Mouse (Mus musculus): ENCODE results near the gene Trit1. TPM values are rescaled to one million over a fixed set of nuclear protein-coding genes. Genes with fewer than 3 reads are reported as not detected.
"Not testable (repeated sequence)": the region's sequence is repeated elsewhere in the genome, so short reads cannot be mapped to it uniquely, and the experiment has no call there.

The Trit1 gene
- polyA plus RNA-seq, 1 experiment from 2014 or later, result 29.4 TPM

GRCm38 (mm10) chr4:123005054-123005966, 11.1 kb upstream of the Trit1 start:
- DNase-seq (ENCODE audit: low spot score), result peak; percentile 48
- H3K9ac ChIP-seq (ENCODE audit: low read length), result no peak overlapping the region
- no peak overlapping the region for H3K27ac ChIP-seq (ENCODE audit: low read depth, low read length)
- H3K36me3 ChIP-seq (ENCODE audit: control insufficient read depth, insufficient read depth, low read length), result peaks cover 26% of the 10 kb centered on the region
- WGBS, result 29% methylated on average over 15 of the region's 15 CpGs
- H3K4me1 ChIP-seq (ENCODE audit: control insufficient read depth, insufficient read depth, low read length), result peaks cover 13% of the 10 kb centered on the region
- ATAC-seq, result no peak
- H3K4me2 ChIP-seq (ENCODE audit: low read length), result no peak overlapping the region
- H3K9me3 ChIP-seq (replicated peaks; ENCODE audit: control insufficient read depth, low read length), result no peaks in the 10 kb centered on the region
- H3K4me3 ChIP-seq (ENCODE audit: low read depth, low read length), result no peak overlapping the region
- H3K27me3 ChIP-seq (replicated peaks; ENCODE audit: control insufficient read depth, insufficient read depth, low read length), result no peaks in the 10 kb centered on the region

- H3K9ac ChIP-seq (ENCODE audit: low read length), result peak overlapping the region; percentile 45
- H3K27ac ChIP-seq (ENCODE audit: low read depth, low read length), result peak overlapping the region; percentile 99
- H3K36me3 ChIP-seq (ENCODE audit: control insufficient read depth, insufficient read depth, low read length), result not testable (repeated sequence)
Observed at GRCm38 (mm10) chr4:123012501-123012900, 3.9 kb upstream of the Trit1 start.

GRCm38 (mm10) chr4:123013346-123013945, 3.0 kb upstream of the Trit1 start:
- H3K4me3 ChIP-seq (ENCODE audit: low read depth, low read length), result peak overlapping the region; percentile 5; the same call in 1 of the 2 replicates
- peak overlapping the region; percentile 45 for H3K9ac ChIP-seq (ENCODE audit: low read length)
- no peaks in the 10 kb centered on the region for H3K27me3 ChIP-seq (replicated peaks; ENCODE audit: control insufficient read depth, insufficient read depth, low read length)
- DNase-seq (ENCODE audit: low spot score) (peak; percentile 59), ATAC-seq (peak; percentile 9; the same call in 1 of the 2 replicates)
- H3K36me3 ChIP-seq (ENCODE audit: control insufficient read depth, insufficient read depth, low read length), result no peaks in the 10 kb centered on the region
- H3K4me1 ChIP-seq (ENCODE audit: control insufficient read depth, insufficient read depth, low read length), result peaks cover 37% of the 10 kb centered on the region
- peak overlapping the region; percentile 48 for H3K4me2 ChIP-seq (ENCODE audit: low read length)
- peak overlapping the region; percentile 99 for H3K27ac ChIP-seq (ENCODE audit: low read depth, low read length)
- H3K9me3 ChIP-seq (replicated peaks; ENCODE audit: control insufficient read depth, low read length), result no peaks in the 10 kb centered on the region
- WGBS, result 5% methylated on average over 5 of the region's 5 CpGs

More at GRCm38 (mm10) chr4:123012501-123012900, 3.9 kb upstream of the Trit1 start:
- not testable (repeated sequence) for H3K4me3 ChIP-seq (ENCODE audit: low read depth, low read length); DNase-seq (ENCODE audit: low spot score); H3K27me3 ChIP-seq (replicated peaks; ENCODE audit: control insufficient read depth, insufficient read depth, low read length); H3K9me3 ChIP-seq (replicated peaks; ENCODE audit: control insufficient read depth, low read length); ATAC-seq
- Histone ChIP-seq H3K4me2 (ENCODE audit: low read length) (0 out of 2 replicates have a peak overlapping the region, but pooled peaks have one; percentile 48), H3K4me1 (ENCODE audit: control insufficient read depth, insufficient read depth, low read length) (peaks cover 31% of the 10 kb centered on the region)
- WGBS, result 94% methylated on average over 4 of the region's 4 CpGs

- 4% methylated on average over 3 of the region's 3 CpGs for WGBS
Observed at GRCm38 (mm10) chr4:123013949-123014406, 2.4 kb upstream of the Trit1 start.

GRCm38 (mm10) chr4:123014501-123015282, 1.7 kb upstream of the Trit1 start:
- H3K36me3 ChIP-seq (ENCODE audit: control insufficient read depth, insufficient read depth, low read length), result no peaks in the 10 kb centered on the region
- ATAC-seq (peak; percentile 16), DNase-seq (ENCODE audit: low spot score) (peak; percentile 72)
- no peak overlapping the region for H3K9ac ChIP-seq (ENCODE audit: low read length)
- peaks cover 44% of the 10 kb centered on the region for H3K4me1 ChIP-seq (ENCODE audit: control insufficient read depth, insufficient read depth, low read length)
- peak overlapping the region; percentile 8; the same call in 1 of the 2 replicates for H3K4me2 ChIP-seq (ENCODE audit: low read length)
- 18% methylated on average over 7 of the region's 7 CpGs for WGBS
- H3K27ac ChIP-seq (ENCODE audit: low read depth, low read length), result peak overlapping the region; percentile 99
- no peaks in the 10 kb centered on the region for H3K9me3 ChIP-seq (replicated peaks; ENCODE audit: control insufficient read depth, low read length)
- H3K27me3 ChIP-seq (replicated peaks; ENCODE audit: control insufficient read depth, insufficient read depth, low read length), result no peaks in the 10 kb centered on the region
- H3K4me3 ChIP-seq (ENCODE audit: low read depth, low read length), result no peak overlapping the region

More at GRCm38 (mm10) chr4:123013949-123014406, 2.4 kb upstream of the Trit1 start:
- peak; percentile 81 for ATAC-seq
- Histone ChIP-seq H3K9ac (ENCODE audit: low read length) (peak overlapping the region; percentile 45; the same call in 1 of the 2 replicates), H3K36me3 (ENCODE audit: control insufficient read depth, insufficient read depth, low read length) (no peaks in the 10 kb centered on the region), H3K9me3 (replicated peaks; ENCODE audit: control insufficient read depth, low read length) (no peaks in the 10 kb centered on the region), H3K27ac (ENCODE audit: low read depth, low read length) (peak overlapping the region; percentile 99), H3K4me1 (ENCODE audit: control insufficient read depth, insufficient read depth, low read length) (peaks cover 41% of the 10 kb centered on the region), H3K4me2 (ENCODE audit: low read length) (peak overlapping the region; percentile 48), H3K27me3 (replicated peaks; ENCODE audit: control insufficient read depth, insufficient read depth, low read length) (no peaks in the 10 kb centered on the region), H3K4me3 (ENCODE audit: low read depth, low read length) (no peak overlapping the region)
- DNase-seq (ENCODE audit: low spot score), result peak; percentile 98

- no peak overlapping the region for H3K4me3 ChIP-seq (ENCODE audit: low read depth, low read length)
- DNase-seq (ENCODE audit: low spot score), result no peak
- H3K27me3 ChIP-seq (replicated peaks; ENCODE audit: control insufficient read depth, insufficient read depth, low read length), result no peaks in the 10 kb centered on the region
- no peak overlapping the region for H3K27ac ChIP-seq (ENCODE audit: low read depth, low read length)
- peaks cover 4% of the 10 kb centered on the region; the same call in 1 of the 2 replicates for H3K36me3 ChIP-seq (ENCODE audit: control insufficient read depth, insufficient read depth, low read length)
- H3K9me3 ChIP-seq (replicated peaks; ENCODE audit: control insufficient read depth, low read length), result no peaks in the 10 kb centered on the region
- 92% methylated on average over 3 of the region's 3 CpGs for WGBS
- peaks cover 13% of the 10 kb centered on the region; the same call in 1 of the 2 replicates for H3K4me1 ChIP-seq (ENCODE audit: control insufficient read depth, insufficient read depth, low read length)
- no peak overlapping the region for H3K9ac ChIP-seq (ENCODE audit: low read length)
- no peak overlapping the region for H3K4me2 ChIP-seq (ENCODE audit: low read length)
- ATAC-seq, result no peak
Observed at GRCm38 (mm10) chr4:123021591-123021990, 5.2 kb downstream of the Trit1 start.

- ATAC-seq, result no peak
- H3K27ac ChIP-seq (ENCODE audit: low read depth, low read length), result no peak overlapping the region
- no peaks in the 10 kb centered on the region for H3K9me3 ChIP-seq (replicated peaks; ENCODE audit: control insufficient read depth, low read length)
- H3K9ac ChIP-seq (ENCODE audit: low read length), result no peak overlapping the region
- H3K36me3 ChIP-seq (ENCODE audit: control insufficient read depth, insufficient read depth, low read length), result peaks cover 14% of the 10 kb centered on the region
- no peak for DNase-seq (ENCODE audit: low spot score)
- no peak overlapping the region for H3K4me3 ChIP-seq (ENCODE audit: low read depth, low read length)
- no peak overlapping the region for H3K4me2 ChIP-seq (ENCODE audit: low read length)
- 92% methylated on average over 1 of the region's 1 CpGs for WGBS
- no peaks in the 10 kb centered on the region for H3K27me3 ChIP-seq (replicated peaks; ENCODE audit: control insufficient read depth, insufficient read depth, low read length)
- peaks cover 12% of the 10 kb centered on the region; the same call in 1 of the 2 replicates for H3K4me1 ChIP-seq (ENCODE audit: control insufficient read depth, insufficient read depth, low read length)
Observed at GRCm38 (mm10) chr4:123022896-123023295, 6.5 kb downstream of the Trit1 start.

- H3K27ac ChIP-seq (ENCODE audit: low read depth, low read length), result no peak overlapping the region
Observed at GRCm38 (mm10) chr4:123025418-123025817, 9.0 kb downstream of the Trit1 start.

More at GRCm38 (mm10) chr4:123025418-123025817, 9.0 kb downstream of the Trit1 start:
- Histone ChIP-seq H3K4me3 (ENCODE audit: low read depth, low read length) (no peak overlapping the region), H3K4me1 (ENCODE audit: control insufficient read depth, insufficient read depth, low read length) (no peaks in the 10 kb centered on the region), H3K36me3 (ENCODE audit: control insufficient read depth, insufficient read depth, low read length) (peaks cover 23% of the 10 kb centered on the region), H3K27me3 (replicated peaks; ENCODE audit: control insufficient read depth, insufficient read depth, low read length) (no peaks in the 10 kb centered on the region), H3K9ac (ENCODE audit: low read length) (no peak overlapping the region), H3K9me3 (replicated peaks; ENCODE audit: control insufficient read depth, low read length) (no peaks in the 10 kb centered on the region), H3K4me2 (ENCODE audit: low read length) (no peak overlapping the region)
- 82% methylated on average over 2 of the region's 2 CpGs for WGBS
- DNase-seq (ENCODE audit: low spot score) (no peak), ATAC-seq (no peak)

Data from forebrain, embryonic 14.5 days (tissue).